Mouse (Mus musculus): ENCODE data around the gene Prkce. TPM values are rescaled to one million over a fixed set of nuclear protein-coding genes. Genes with fewer than 3 reads are reported as not detected.
A peak's percentile ranks its signal among the peaks of the same experiment; 100 is the strongest.
"Not testable (repeated sequence)": the region's sequence is repeated elsewhere in the genome, so short reads cannot be mapped to it uniquely, and the experiment has no call there.

The Prkce gene
- total RNA-seq, 4 experiments from 2014 or later = 17.6 to 26.9 (median 22.3) TPM

- no peak for DNase-seq
Observed at GRCm38 (mm10) chr17:86456512-86456911, 288.9 kb downstream of the Prkce start.

- DNase-seq = no peak
Observed at GRCm38 (mm10) chr17:86458302-86458980, 290.9 kb downstream of the Prkce start.

GRCm38 (mm10) chr17:86460645-86461430 lies 293.3 kb downstream of the Prkce start:
- no peak for DNase-seq

GRCm38 (mm10) chr17:86463369-86463768 lies 295.8 kb downstream of the Prkce start:
- no peak for DNase-seq

GRCm38 (mm10) chr17:86464197-86464596 lies 296.6 kb downstream of the Prkce start:
- no peak for DNase-seq

GRCm38 (mm10) chr17:86464689-86465363 lies 297.2 kb downstream of the Prkce start:
- DNase-seq = no peak

- no peak for DNase-seq
Observed at GRCm38 (mm10) chr17:86465865-86466264, 298.3 kb downstream of the Prkce start.

- DNase-seq = no peak
Observed at GRCm38 (mm10) chr17:86466412-86466811, 298.8 kb downstream of the Prkce start.

- DNase-seq = no peak
Observed at GRCm38 (mm10) chr17:86466871-86467270, 299.3 kb downstream of the Prkce start.

GRCm38 (mm10) chr17:86467291-86467898 lies 299.8 kb downstream of the Prkce start:
- DNase-seq = no peak

GRCm38 (mm10) chr17:86467967-86468366 lies 300.4 kb downstream of the Prkce start:
- DNase-seq = no peak

GRCm38 (mm10) chr17:86470160-86470559 lies 302.6 kb downstream of the Prkce start:
- DNase-seq = no peak

GRCm38 (mm10) chr17:86471684-86472083 lies 304.1 kb downstream of the Prkce start:
- DNase-seq = no peak

- no peak for DNase-seq
Observed at GRCm38 (mm10) chr17:86476674-86477073, 309.1 kb downstream of the Prkce start.

GRCm38 (mm10) chr17:86477401-86477800 lies 309.8 kb downstream of the Prkce start:
- DNase-seq = not testable (repeated sequence)

GRCm38 (mm10) chr17:86479406-86479805 lies 311.8 kb downstream of the Prkce start:
- DNase-seq = no peak

GRCm38 (mm10) chr17:86482675-86483074 lies 315.1 kb downstream of the Prkce start:
- DNase-seq = no peak

- peak; percentile 67 for DNase-seq
Observed at GRCm38 (mm10) chr17:86484087-86484737, 316.6 kb downstream of the Prkce start.

- no peak for DNase-seq
Observed at GRCm38 (mm10) chr17:86486657-86487056, 319.1 kb downstream of the Prkce start.

- DNase-seq = no peak
Observed at GRCm38 (mm10) chr17:86487450-86487849, 319.9 kb downstream of the Prkce start.

- DNase-seq = no peak
Observed at GRCm38 (mm10) chr17:86489827-86490226, 322.2 kb downstream of the Prkce start.

GRCm38 (mm10) chr17:86492376-86492775 lies 324.8 kb downstream of the Prkce start:
- no peak for DNase-seq
